Mouse (Mus musculus) frontal cortex, adult (tissue): ENCODE measurements around the gene Nkx1-2.
A peak's percentile ranks its signal among the peaks of the same experiment; 100 is the strongest.

Source experiments
- ATAC-seq: cut with Nextera tagmentation; 2 replicates; pipeline ENCODE4 v1.9.2; 2017; ENCODE audit warnings: mild to moderate bottlenecking, moderate library complexity, mixed read lengths; ENCODE audit not compliant: low TSS enrichment

Gene Nkx1-2

DNA sequence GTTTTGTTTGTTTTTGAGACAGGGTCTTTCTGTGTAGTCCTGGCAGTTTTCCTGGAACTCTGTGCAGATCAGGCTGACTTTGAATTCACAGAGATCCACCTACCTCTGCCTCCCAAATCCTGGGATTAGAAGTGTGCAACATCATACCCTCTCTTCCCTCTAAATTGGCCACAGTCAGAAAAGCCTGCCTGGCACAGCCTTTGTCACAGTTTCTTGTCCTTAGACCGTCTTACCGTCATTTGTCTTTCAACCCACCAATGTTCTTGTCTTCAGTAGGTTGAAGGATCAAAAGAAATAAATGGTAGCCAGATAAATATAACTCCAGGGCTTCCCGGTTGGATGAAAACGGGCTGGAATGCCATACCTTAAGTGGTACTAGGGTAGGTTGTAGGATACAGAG, 5.3 kb upstream of the Nkx1-2 start:
- ATAC-seq, result no peak

DNA sequence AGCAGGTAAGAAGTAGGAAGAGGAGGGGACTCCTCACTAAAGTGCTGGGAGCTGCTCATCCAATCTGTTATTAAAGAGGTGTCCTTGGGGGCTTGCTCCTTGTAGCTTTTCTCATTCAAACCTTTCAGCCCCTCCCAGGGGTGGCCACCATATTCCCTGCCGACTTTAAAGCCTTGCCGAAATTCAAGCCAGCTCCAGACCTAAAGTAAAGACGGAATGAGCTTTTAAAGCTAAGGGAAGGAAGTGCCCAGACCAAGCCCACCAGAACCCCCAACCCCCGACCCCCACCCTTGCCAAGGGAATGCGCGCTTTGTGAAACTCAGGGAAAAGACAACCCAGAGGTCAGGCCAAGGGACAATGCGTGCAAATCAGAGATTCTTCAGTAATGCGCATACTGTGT, 1.5 kb upstream of the Nkx1-2 start:
- ATAC-seq, result no peak

DNA sequence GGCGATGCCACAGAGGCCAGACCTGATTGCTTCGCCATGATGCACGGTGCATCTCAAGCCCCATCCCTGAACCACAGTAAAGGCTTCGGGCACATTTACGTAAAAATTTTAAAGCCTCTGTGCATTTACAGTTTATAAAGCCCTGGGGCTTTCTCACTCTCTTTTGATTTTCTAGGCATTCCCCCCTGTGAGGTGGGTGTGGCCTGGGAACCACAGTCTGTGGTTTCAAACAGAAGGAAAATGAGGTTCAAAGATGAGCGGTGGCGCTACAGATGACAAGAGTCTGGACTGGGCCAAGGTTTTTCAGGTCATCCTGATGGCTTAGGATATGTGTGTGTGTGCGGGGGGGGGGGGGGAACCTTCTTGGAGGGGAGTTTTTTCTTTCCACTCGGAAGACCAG, 589 bp upstream of the Nkx1-2 start:
- ATAC-seq, result no peak

DNA sequence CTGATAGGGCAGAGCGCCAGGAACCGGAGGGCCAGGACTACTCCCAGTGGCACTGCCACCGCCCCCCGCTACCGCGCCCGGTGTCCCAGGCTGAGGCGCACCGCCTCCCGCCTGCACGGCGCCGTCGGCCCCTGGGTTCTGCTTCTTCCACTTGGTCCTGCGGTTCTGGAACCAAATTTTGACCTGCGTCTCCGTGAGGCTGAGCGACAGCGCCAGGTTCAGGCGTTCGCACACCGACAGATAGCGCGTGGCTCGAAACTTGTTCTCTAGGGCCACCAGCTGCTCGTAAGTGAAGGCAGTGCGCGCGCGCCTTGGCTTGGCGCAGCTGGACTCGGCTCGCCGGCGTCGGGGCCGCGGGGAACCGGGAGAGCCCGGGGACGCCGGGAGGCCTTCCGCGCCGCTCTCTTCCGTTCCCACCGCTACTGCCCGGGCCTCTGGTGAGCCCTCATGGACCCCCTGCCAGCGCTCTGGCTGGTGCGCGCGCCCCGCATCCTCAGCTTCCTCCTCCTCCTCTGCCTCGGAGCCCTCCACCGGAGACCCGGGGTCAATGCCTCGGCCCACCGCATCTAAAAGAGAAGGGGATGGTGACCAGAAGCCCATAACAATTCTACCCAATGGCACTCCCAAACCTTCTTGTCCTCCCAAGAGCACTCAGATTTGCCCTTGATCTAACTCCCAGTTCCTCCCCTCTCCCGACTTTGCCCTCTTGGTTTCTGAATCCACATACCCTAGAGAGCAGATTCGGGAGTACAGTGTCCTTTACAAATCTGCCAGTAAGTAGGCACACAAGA, 2.0 kb downstream of the Nkx1-2 start:
- no peak for ATAC-seq

DNA sequence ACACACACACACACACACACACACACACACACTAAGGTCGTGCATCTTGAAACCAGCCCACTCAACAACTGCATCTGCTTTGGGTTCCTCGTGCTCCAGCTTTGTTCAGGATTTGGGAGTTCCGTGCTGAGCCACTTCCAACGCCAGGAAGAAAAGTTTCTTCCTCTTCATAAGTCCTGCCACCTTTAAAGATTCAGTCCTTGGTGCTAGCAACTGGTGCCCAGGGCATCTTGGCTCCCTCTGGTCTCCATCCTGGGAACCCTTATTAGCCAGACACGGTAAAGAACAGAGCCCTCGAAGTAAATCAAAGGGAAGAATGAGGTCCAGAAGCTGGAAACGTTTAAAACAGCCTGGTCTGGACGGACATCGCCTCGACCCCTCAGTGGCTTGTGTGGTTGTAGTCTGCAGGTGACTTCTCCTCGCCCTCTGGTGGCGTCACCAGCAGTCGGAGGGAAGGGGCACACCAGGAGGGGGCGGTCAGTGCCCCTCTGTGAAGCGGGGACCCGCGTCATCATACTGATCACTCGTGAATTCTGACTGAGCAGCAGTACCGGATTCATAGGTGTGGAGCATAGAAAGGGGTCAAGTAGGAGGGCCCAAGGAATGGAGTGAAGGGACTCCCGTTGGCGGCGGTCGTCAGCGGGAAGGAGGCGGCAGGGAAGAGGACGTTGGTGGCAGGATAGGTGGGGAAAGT, 2.7 kb downstream of the Nkx1-2 start:
- no peak for ATAC-seq

DNA sequence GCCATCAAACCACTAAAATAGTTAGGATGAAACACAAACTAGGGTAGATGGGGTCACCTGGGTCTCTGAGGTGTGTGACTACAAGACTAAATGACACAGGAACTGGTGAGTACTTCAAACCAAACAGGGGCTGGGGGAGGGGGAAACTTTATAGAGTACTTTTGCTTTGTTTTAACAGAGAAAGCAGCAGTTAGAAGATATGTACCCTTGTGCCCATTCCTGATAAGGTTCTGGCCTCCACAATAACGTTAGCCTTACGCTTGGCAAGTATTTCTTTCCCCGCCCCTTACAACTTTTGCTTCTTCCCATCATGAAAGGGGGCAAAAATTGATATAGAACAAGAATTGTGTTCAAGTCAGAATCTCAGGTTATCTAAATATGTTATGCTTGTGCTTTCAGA, 3.6 kb downstream of the Nkx1-2 start:
- ATAC-seq, result no peak

DNA sequence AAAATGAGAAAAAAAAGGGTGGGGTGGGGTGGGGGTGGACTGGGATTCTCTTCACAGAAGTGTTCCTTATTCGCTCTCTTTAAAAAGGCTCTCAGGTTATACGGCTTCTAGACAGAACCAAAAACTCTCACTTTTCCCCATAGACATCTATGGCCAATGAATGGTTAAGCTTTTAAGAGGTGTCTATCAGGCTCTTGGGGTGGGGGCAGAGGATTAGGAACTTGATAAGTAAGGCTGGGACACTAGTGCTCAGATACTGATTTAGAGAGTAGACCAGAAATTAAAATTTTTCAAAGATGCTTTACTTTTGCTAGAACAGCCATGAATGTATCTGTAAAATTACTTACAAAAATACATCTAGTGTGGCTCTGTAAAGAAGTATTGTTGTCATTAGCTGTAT, 5.1 kb downstream of the Nkx1-2 start:
- no peak for ATAC-seq

DNA sequence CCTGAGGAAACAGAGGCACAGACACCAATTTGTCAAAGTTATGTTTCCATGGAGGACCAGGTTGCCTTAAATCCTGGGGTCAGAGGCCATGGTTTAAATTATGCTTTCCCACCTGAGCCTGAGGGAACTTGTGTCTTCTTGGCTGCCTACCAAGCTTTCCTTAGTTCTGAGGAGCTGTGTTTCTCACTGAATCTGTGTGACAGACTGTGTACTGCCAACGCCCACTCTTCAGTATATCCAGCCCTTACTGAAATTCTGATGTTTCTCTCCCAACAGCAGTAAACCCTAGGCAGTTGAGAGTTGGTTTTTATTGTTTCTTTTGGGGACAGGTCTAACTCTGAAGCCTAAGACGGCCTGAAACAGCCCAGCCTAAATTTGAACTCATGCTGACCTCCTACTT, 5.7 kb downstream of the Nkx1-2 start:
- peak; percentile 88 for ATAC-seq

DNA sequence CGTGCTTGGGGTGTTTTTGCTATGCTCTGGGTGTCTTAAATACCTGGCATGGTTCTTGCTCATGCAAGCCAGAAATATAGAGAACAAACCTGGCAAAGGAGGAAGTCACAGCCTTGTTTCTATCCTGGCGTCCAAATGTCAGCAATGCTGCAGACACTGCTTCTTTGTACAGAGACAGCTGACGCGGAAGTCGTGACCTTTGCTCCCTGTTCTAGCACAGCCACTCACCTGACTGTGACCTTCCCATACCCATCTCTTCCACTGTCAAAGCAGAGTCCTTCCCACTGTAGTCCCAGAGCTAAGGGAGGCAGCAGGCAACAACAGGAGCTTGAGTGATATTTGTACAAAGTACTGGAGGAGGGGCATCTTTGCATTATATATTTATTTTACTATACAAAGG, 9.8 kb downstream of the Nkx1-2 start:
- ATAC-seq, result no peak

DNA sequence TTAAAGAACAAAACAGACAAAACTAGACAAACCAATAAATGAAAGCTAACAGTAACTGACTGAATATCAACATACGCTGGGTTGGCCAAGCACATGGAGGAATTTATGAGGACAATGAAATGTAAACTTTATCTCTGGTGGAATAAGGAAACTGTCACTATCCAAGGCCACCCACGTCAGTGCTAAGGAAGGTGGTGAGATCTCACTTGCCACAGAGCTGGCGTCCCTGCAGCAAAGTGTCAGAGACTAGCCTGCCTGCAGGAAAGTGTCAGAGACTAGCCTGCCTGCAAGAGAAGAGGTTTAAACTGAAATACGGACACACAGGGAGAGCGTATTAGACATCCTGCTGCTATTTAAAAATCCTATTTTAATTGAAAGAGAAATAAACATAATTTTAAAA, 12.3 kb downstream of the Nkx1-2 start:
- ATAC-seq, result peak; percentile 65; the same call in 1 of the 2 replicates

DNA sequence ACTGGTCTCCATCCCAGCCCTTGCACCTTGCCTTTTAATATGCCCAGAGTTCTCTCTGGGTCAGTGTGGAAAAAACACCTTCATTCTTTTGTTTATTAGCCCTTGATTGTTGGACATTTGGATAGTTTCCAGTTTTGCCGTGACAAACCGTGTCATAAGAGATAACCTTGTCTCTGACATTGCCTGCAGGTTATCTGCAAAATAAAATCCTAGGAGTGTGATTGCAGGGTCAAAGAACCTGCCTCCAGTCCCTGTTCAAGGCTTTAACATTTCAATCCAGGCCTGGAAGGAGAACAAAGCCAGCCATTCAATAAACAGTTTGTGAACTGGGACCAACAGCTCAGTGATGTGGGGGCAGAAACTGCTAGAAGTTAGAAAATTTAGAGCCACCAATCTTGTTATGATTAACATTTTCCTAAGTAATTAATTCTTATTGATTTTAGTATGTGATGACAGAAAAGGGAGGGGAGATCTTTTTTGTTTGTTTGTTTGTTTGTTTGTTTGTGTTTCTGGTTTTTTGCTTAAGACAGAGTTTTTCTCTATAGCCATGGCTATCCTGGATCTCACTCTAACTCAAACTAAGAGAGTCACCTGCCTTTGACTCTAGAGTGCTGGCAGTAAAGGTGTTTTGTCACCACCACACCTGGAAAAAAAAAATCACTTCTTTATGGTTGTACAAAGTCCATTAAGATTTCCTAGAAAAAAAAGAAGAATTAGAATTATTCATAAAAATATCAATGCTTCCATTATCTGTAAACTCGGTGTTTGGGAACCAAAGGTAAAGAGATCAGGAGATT, 13.5 kb downstream of the Nkx1-2 start:
- no peak for ATAC-seq

DNA sequence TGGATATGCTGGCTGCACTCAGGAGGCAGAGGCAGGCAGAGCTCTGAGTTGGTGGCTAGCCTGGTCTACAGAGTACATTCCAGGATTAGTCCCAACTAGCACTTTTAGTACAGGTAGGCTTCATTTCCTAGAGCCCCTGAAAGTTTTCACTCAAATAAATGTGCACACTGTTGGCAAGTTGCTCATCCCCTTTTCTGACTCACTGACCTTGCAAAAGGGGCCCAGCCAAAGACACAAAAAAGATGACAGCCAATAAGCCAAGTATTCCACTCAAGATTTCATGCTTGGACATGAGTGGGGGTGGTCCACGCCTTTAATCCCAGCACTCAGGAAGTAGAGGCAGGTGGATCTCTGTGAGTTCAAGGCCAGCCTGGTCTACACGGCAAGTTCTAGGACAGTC, 18.0 kb downstream of the Nkx1-2 start:
- ATAC-seq, result no peak

DNA sequence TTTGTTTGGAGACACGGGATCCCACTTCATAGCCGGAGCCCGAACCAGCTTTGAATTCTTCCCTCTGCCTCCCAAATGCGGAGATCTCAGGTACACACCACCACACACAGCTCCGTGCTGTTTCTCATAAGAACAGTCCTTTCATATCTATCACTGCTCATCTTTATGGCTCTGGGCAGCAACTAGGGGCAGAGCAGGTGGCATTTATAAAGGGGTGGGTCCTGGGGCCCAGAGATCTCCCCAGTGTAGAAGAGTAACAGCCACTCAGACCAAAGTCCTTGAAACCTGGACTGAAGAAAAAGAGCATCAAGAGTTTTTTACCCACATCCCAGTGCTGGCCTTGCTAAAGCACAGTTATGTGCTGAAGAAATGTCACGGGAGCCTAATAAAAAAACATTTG, 18.9 kb downstream of the Nkx1-2 start:
- no peak for ATAC-seq

DNA sequence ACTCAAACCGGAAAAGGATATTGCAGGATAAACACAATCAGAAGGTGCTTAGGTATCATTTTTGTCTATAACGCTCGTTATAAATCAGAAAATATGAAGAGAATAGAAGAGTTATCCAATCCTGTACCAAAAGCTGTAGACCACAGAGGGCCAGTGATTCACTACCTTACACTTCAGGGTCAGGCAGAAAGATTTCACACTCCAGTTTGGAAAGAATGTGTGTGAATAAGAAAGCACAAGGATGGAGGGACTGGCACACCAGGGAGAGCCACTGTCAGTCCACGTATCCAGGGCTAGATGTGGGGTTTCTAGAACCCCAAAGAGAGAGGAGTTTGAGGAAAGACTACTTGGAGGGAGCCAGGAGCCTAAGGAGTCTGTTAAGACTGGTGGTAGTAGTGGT, 22.5 kb downstream of the Nkx1-2 start:
- no peak for ATAC-seq

DNA sequence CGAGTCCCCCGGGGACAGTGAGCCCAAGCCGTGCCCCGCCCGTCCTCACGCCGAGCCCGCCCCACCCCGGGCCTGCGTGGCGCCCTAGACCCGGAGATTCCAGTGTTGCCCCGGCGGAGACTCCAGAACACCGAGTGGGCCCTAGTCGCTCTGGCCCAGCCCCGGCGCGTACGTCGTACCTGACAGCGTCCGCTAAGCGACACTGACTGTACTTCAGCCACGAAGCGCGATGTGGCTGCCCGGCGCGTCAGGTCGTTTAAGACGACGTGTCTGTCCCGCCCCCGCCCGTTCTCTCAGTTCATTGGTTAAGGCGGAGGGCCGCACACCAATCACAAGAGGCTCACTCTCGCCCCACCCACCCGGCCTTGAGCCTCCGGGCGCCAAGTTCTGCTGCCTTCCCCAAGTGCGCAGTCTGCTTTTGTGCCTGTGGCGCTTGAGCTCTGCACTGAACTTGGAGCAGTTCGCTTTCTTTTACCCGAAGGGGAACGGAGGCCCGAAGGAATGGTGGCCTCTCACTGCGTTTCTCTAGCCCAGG, 23.3 kb downstream of the Nkx1-2 start, which contains the start of gene Oat:
Gene Oat (minus strand): TSS at position 283 of the 535 bp plus-strand sequence.
- peak; percentile 97 for ATAC-seq

DNA sequence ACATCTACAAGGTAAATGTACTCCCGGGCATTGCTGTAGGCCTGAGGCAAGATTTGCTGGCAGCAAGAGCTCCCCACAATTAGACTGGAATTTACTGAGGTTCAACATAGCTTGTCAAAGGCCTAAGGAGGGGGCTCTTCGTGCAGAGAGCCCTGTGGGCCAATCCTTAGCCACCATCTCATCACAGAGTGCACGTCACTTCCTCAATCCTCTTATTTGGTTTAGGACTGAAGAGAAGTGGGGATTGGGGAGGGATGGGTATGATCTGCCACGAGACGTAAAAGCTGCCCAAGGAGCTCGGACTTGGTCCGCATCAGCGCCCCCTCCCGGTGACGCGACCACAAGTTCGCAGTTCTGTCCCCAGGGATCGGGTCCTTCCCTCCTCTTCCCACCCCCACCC, 23.8 kb downstream of the Nkx1-2 start:
- peak; percentile 95 for ATAC-seq

DNA sequence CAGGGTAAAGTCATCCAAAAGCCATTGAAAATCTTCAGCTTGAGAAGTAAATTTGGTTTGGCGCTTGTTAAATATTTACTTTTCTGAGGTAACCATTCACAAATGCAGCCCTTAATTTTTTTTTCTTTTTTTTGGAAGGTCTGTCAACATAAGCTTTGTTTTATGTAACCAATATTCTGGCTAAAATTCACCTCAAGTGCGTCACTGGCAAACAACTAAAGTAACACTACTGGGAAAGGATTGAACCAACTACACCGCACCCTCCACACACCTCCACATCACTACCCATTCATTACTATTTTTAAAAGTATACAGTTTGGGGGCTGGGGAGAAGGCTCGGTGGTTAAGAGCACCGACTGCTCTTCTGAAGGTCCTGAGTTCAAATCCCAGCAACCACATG, 24.8 kb downstream of the Nkx1-2 start:
- no peak for ATAC-seq

DNA sequence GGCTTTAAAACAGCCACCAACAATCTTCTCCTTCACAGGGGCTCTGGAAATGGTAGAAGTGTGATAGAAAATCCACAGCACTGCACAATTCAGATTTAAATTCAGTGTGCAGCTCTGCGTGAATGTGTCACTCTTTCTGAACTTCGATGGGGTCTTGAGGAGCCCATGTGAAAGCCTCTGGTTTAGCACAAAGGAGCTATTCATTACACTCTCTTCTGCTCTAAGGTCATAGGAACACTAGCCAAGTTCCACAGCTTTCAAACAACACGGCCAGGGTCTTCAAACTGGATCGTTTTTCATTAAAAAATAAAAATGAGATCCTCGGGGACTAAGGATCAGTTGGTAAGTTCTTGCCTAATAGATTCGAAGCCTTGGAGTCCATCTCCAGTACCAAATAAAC, 26.2 kb downstream of the Nkx1-2 start:
- ATAC-seq, result no peak

DNA sequence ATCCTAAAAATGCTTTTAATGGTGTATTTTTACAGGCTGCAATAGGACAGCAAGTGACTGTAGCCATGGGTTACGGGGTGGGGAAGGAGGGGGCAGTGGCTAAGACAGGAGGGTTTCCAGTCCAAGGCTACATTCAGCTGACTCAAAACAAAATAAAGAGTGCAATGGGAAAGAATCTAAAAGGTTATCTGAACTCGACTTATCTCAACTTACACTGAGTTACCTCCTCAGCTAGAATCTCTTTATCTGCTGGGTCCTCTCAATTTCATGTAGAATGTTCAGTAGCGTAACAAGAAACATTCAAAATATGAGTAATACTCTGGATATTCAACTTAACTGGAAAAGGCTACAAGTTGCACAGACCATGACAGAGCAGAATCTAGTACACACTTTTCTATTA, 26.7 kb downstream of the Nkx1-2 start:
- ATAC-seq, result no peak

DNA sequence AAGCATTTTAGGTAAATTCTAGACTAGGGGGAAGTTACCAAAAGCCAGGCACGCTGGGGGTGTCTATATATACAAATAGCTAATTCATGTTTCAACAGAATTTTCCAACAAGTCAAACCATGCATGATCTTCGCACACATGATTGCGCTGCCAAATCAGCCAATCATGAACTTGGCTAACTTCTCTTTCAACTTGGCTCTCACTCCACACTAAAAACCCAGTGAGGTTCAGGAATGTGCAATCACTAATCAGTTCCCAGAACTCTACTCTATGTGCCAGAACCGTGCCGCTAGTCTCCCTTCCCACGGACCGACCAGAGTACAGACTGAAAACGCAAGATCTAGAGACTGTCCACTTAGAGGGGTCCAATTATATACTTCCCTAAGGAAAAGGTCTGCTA, 28.0 kb downstream of the Nkx1-2 start:
- no peak for ATAC-seq

DNA sequence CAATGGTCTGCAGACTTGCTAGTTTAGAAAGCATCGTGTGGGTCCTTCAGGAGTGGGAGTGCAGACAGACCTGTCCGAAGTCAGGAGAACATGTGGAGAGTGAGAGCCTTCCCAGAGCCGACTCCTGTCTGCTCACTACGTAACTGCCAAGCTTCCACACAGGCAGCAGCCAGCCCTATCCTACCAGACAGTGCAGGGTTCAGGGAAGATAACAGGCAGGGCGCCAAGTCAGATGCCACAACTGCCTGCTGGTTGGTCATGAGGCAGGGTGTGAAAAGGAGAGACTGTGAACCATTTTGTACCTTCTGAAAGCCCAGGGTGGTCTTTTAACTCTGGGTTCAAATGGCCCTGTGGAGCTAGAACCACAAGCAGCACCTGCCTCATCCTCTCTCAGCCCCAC, 29.4 kb downstream of the Nkx1-2 start:
- peak; percentile 38; the same call in 1 of the 2 replicates for ATAC-seq

DNA sequence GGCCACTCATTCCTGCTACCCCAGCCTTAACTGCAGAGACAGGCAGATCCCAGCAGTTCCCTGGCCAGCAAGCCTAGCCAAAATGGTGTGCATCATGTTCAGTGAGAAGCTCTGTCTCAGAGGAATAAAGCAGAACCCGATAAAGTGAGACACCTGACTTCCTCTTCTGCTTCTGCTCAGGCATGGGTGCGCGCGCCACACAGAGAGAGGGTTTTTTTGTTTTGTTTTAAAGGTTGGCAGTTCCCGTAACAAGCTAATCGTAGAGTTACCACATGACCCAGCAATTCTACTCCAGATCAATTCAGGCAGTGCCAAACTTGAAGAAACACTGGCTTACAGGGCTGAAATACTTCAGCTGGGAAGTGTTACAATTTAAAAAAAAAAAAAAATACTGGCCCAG, 30.6 kb downstream of the Nkx1-2 start:
- ATAC-seq, result no peak
